Mouse (Mus musculus) forebrain, embryonic 11.5 days (tissue): ENCODE measurements at regions not wholly inside any gene's neighbourhood (a gene's known extent, or its start where the extent isn't known, plus 50 kb on each side); places are given as distances from the start of the nearest gene placed in this dataset.

ENCODE experiments used
- ATAC-seq: fragments of 200-750 bp; cut with Nextera tagmentation; replicated peaks from 2 replicates; pipeline ENCODE4 v1.8.0; 2017; ENCODE audit warnings: moderate TSS enrichment; ENCODE audit not compliant: low FRiP score
- DNase-seq: peaks from one replicate; pipeline ENCODE4 v3.0.0-alpha.2; 2017; ENCODE audit warnings: low spot score
- H3K27ac ChIP-seq: fragments of 300-500 bp; sonication (generic); 2 replicates; pipeline ENCODE4 v1.5.1; 2014; ENCODE audit warnings: low read depth, low read length
- H3K27me3 ChIP-seq: fragments of 300-500 bp; sonication (generic); 2 replicates; pipeline ENCODE4 v1.6.1; 2014; ENCODE audit warnings: mild to moderate bottlenecking, low read length, mixed read lengths; ENCODE audit not compliant: control insufficient read depth, insufficient read depth
- H3K36me3 ChIP-seq: fragments of 300-500 bp; sonication (generic); 2 replicates; pipeline ENCODE4 v1.6.1; 2014; ENCODE audit warnings: mild to moderate bottlenecking, low read length, moderate library complexity, mixed read lengths; ENCODE audit not compliant: control insufficient read depth, insufficient read depth
- H3K4me1 ChIP-seq: fragments of 300-500 bp; sonication (generic); replicated peaks from 2 replicates; pipeline ENCODE4 v1.6.1; 2014; ENCODE audit warnings: low read length, mixed read lengths; ENCODE audit not compliant: control insufficient read depth, insufficient read depth
- H3K4me2 ChIP-seq: fragments of 300-500 bp; sonication (generic); 2 replicates; pipeline ENCODE4 v1.6.1; 2014; ENCODE audit warnings: low read depth, mild to moderate bottlenecking, low read length, moderate library complexity, mixed read lengths; ENCODE audit not compliant: severe bottlenecking
- H3K4me3 ChIP-seq: fragments of 300-500 bp; sonication (generic); 2 replicates; pipeline ENCODE4 v1.5.1; 2014; ENCODE audit warnings: low read depth, low read length
- H3K9ac ChIP-seq: fragments of 300-500 bp; sonication (generic); 2 replicates; pipeline ENCODE4 v1.6.1; 2014; ENCODE audit warnings: low read length
- H3K9me3 ChIP-seq: fragments of 300-500 bp; sonication (generic); 2 replicates; pipeline ENCODE4 v1.6.1; 2016; ENCODE audit warnings: low read length, mixed read lengths; ENCODE audit not compliant: control insufficient read depth
- WGBS: fragments of 180-500 bp; shearing (Covaris S2); extraction: QIAGEN DNeasy Blood & Tissue Kit; methylation state at CpG from one replicate; pipeline ENCODE4 v1.1.7; 2014; 5-methylcytosine and 5-hydroxymethylcytosine counted together

DNA sequence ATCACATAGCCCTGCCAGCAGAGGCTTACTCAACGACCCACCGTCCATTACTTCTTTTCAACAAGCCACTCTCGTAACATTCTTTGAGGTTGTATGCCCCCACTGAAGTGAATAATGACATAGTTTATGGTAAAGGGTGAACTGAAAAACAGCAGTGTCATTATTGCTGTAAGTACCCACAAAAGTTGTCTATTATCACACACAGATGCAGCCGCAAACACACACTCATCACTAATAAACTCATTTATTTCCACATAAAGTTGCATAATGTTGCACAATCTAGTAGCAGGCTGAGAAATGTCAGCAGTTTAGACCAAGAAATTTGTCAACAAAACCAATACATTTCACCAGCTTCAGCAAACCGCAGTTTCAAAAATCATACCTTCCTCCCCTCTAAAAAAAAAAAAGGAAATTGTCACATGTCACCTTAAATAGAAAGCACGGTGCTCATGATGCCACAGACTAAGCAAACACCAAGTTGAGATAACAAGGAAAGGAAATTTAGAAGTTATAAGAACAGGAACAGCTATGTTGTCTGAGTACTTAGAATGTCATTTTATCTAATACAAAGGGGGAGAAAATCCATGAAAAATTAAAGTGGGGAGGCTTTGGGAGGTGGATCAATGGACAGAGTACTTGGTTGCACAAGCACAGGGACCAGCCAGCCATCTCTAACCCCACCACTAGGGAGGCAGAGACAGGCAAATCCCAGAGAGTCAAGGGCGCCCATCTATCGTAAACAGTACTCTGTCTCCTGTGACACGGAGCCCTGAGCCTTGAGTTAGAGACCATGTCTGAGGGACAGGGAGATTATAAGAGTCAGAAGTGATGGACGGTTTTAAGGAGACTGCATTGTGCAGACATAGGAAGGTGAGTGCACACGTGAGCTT, 195.9 kb downstream of the Hlx start:
- DNase-seq (no peak), ATAC-seq (no peak)
- H3K4me3 ChIP-seq, result no peak overlapping the region
- no peak overlapping the region for H3K27ac ChIP-seq
- no peaks in the 10 kb centered on the region for H3K27me3 ChIP-seq
- 86% methylated on average over 11 of the region's 11 CpGs for WGBS
- H3K36me3 ChIP-seq, result no peaks in the 10 kb centered on the region
- no peak overlapping the region for H3K9ac ChIP-seq
- no peaks in the 10 kb centered on the region for H3K4me1 ChIP-seq
- H3K4me2 ChIP-seq, result no peak overlapping the region
- H3K9me3 ChIP-seq, result no peaks in the 10 kb centered on the region

DNA sequence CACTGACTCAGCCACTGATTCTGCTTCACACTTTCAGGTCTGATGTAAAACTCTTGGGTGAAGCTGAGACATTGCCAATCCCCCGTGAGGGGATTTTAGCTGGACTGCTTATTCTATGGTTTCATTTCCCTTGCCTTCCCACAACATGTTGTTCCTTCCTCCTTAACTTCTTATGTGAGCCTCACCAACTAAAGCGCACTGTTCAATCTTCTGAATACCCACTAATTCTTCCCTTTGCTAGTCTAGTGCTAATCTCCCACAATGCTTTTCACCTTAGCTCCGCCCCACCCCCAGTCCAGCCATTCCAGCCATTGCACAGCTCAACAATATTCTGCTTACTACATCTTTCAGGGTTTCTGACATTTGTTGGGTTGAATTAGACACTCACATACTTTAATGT, 196.7 kb downstream of the Hlx start:
- Histone ChIP-seq H3K27ac (no peak overlapping the region), H3K4me3 (no peak overlapping the region), H3K36me3 (no peaks in the 10 kb centered on the region), H3K9me3 (no peaks in the 10 kb centered on the region), H3K27me3 (no peaks in the 10 kb centered on the region), H3K9ac (no peak overlapping the region), H3K4me1 (no peaks in the 10 kb centered on the region), H3K4me2 (no peak overlapping the region)
- ATAC-seq, result no peak
- 89% methylated on average over 3 of the region's 3 CpGs for WGBS
- no peak for DNase-seq

DNA sequence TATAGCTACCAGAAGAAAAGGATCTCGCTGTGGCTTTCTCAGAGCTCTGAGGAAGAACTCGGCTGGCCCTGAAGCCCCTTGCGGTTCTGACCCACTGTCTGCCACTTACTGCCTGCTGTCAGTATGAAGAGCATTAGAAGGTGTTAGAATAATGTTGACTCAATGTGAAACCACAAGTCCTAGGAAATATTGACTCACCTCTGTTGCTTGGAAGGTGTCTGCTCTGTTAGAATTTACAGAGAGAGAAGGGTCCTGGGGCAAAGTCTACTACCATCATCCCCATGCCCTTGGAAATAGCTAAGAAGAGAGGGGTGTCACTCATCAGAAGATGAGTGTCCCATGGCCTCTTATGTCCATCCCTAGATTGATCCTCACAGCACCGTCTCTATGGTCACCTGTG, 197.9 kb downstream of the Hlx start:
- Histone ChIP-seq H3K36me3 (no peaks in the 10 kb centered on the region), H3K27ac (no peak overlapping the region), H3K9ac (no peak overlapping the region), H3K4me2 (no peak overlapping the region), H3K4me3 (no peak overlapping the region), H3K4me1 (no peaks in the 10 kb centered on the region), H3K9me3 (no peaks in the 10 kb centered on the region), H3K27me3 (no peaks in the 10 kb centered on the region)
- WGBS, result 92% methylated on average over 4 of the region's 4 CpGs
- DNase-seq (no peak), ATAC-seq (no peak)

DNA sequence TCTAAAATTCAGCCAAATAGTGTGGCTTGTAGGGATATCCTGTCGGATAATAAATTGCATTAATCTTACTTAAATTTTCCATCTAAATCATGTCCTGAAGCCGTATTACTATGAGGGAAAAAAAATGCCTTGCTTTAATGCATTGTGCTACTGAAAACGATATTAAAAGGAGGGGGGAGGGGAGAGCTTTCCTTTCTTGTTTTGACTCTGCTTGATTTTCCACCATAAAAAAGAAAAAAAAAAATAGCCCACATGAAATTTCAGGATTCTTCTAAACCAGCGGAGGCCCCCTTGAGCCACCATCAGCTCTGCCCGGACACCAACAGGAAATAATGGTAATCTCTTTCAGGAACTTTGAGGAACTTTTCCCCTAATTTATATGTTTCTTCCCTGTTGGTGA, 198.5 kb downstream of the Hlx start:
- no peaks in the 10 kb centered on the region for H3K4me1 ChIP-seq
- H3K9ac ChIP-seq, result no peak overlapping the region
- 83% methylated on average over 5 of the region's 5 CpGs for WGBS
- H3K36me3 ChIP-seq, result no peaks in the 10 kb centered on the region
- no peak overlapping the region for H3K4me3 ChIP-seq
- ATAC-seq (no peak), DNase-seq (no peak)
- H3K4me2 ChIP-seq, result no peak overlapping the region
- no peaks in the 10 kb centered on the region for H3K27me3 ChIP-seq
- H3K27ac ChIP-seq, result no peak overlapping the region
- H3K9me3 ChIP-seq, result no peaks in the 10 kb centered on the region

DNA sequence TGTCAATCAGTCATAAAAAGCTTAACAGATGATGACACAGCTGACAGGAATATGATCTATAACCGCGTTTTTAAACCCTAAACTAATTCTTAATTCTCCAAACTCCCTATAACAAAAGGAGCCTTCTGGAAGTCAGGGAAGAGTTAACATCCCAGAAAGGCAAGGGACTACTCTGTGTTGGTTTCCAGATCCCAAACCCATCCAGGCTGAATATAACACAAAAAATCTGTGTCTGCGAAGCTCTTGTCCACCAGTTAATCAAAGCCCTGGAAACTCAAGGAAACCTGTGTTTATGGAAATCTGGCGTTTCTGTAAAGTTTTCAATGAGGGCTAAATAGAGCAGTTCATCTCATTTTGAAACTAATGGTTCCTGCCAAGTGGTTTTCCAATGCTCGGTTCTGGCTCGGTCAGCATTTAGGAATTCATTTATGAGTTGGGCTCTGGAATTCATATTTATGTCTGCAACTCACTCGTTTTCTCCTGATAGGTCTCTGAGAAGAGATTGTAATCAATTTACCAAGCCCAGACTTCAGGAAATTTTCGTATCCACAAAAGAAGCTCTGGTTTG, 199.8 kb downstream of the Hlx start:
- Histone ChIP-seq H3K4me1 (no peaks in the 10 kb centered on the region), H3K36me3 (no peaks in the 10 kb centered on the region), H3K9ac (no peak overlapping the region), H3K27me3 (no peaks in the 10 kb centered on the region), H3K27ac (no peak overlapping the region), H3K4me3 (no peak overlapping the region), H3K4me2 (no peak overlapping the region), H3K9me3 (no peaks in the 10 kb centered on the region)
- ATAC-seq (no peak), DNase-seq (no peak)
- WGBS, result 83% methylated on average over 8 of the region's 8 CpGs

DNA sequence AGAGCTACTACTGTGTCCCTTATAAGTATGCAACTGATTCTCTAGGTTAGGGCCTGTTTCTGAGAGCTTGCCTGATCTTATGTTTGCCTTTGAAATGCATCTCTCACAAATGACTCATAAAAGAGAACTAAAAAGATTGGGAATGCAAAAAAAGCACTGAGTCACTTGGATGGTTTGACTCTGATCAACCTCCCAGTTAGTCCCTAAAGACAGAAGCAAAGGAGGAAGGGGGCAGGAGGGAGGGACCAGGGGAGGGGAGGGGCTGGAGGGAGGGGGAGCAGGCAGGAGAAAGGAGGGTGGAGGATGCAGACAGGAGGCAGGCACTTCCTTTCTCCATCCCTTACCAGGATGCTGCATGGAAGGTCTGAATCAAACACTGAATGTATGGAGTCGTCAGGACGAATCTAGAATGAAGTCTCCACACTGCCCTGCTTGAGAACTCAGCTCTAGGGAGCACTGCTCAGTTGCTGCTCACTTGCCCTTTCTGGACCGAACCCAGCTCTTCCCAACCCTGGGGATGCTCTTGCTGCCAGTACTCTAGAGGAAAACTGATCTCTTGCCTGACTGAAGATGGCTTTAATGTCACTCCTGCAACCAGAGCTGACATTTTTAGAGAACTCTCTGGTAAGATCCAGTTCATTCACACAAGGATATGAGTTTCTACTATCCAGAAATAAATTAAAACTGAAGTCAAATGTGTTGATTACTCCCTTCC, 201.7 kb downstream of the Hlx start:
- WGBS, result 59% methylated on average over 3 of the region's 3 CpGs
- no peak overlapping the region for H3K27ac ChIP-seq
- no peak for ATAC-seq
- H3K27me3 ChIP-seq, result no peaks in the 10 kb centered on the region
- H3K4me3 ChIP-seq, result no peak overlapping the region
- H3K4me2 ChIP-seq, result no peak overlapping the region
- H3K9me3 ChIP-seq, result no peaks in the 10 kb centered on the region
- H3K4me1 ChIP-seq, result no peaks in the 10 kb centered on the region
- H3K9ac ChIP-seq, result no peak overlapping the region
- DNase-seq, result no peak
- H3K36me3 ChIP-seq, result no peaks in the 10 kb centered on the region

DNA sequence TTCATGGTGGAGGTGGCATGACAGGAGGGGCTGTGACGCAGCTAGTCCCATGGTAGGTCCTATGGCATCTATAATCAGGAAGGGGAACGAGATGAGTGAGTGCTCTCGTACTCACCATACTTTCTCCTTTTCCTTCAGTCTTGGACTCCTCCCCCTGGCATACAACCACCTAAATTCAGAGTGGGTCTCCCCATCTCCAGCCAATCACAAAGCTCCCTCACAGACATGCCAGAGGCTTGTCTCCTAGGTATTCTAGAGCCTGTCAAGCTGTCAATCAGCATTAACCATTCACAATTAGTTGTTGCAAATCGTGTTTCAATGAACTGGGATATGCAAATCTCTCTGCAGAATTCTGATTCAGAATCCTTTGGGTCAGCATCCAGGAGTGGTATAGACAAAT, 206.7 kb downstream of the Hlx start:
- no peaks in the 10 kb centered on the region for H3K27me3 ChIP-seq

DNA sequence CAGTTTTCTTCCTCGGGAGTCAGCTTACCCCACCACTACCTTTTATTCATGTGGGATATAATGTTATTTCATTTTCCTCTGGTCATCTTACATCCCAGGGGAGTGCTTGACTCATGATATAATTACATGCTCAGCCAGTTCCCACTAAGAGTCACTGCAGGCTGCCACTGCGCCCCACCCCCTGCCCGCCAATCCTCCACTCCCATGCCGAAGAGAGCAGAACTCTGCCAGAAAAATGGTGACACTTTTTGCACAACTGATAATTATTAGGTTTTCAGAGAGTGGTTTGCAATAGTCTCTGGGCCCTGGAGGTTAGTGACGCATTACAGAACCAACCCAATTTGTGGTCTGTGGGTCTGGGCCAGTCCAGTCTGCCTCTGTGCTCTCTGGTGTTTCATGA, 212.9 kb downstream of the Hlx start:
- WGBS, result 86% methylated on average over 5 of the region's 5 CpGs
- Histone ChIP-seq H3K27me3 (no peaks in the 10 kb centered on the region), H3K4me1 (no peaks in the 10 kb centered on the region), H3K9me3 (no peaks in the 10 kb centered on the region), H3K36me3 (no peaks in the 10 kb centered on the region), H3K4me2 (no peak overlapping the region), H3K9ac (no peak overlapping the region), H3K27ac (no peak overlapping the region), H3K4me3 (no peak overlapping the region)
- no peak for DNase-seq
- ATAC-seq, result no peak

More for the DNA sequence above, 206.7 kb downstream of the Hlx start:
- ATAC-seq (peak; percentile 75), DNase-seq (no peak)
- no peak overlapping the region for H3K4me3 ChIP-seq
- WGBS, result 52% methylated on average over 4 of the region's 4 CpGs
- no peaks in the 10 kb centered on the region for H3K9me3 ChIP-seq
- no peak overlapping the region for H3K27ac ChIP-seq
- no peaks in the 10 kb centered on the region for H3K36me3 ChIP-seq
- H3K4me1 ChIP-seq, result no peaks in the 10 kb centered on the region
- H3K9ac ChIP-seq, result no peak overlapping the region
- no peak overlapping the region for H3K4me2 ChIP-seq
